Mouse (Mus musculus): Measurements from ENCODE around the gene Sec11a. TPM values are rescaled to one million over a fixed set of nuclear protein-coding genes. Genes with fewer than 3 reads are reported as not detected.

The Sec11a gene
- polyA plus RNA-seq, 1 experiment from 2014 or later: 147 TPM

DNA sequence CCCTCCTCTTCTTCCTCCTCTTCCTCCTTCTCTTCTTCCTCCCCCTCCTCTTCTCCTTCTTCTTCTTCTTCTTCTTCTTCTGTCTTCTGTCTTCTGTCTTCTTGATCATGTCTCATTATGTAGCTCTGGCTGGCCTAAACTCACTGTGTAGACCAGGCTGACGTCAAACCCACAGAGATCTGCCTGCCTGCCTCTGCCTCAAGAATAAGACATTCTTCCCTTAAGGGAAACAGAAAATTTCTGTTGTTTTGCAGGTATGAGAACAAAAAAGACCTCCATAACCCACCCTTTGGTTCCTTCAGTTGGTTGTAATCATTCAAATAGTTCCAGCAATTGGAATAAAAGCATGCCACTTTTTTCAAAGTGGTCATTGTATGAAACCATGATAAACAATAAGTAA is 83.4 kb downstream of the Sec11a start:
- ATAC-seq (ENCODE audit: low FRiP score, low TSS enrichment) (no peak), DNase-seq (no peak)
- no peaks in the 10 kb centered on the region for H3K9me3 ChIP-seq (ENCODE audit: control insufficient read depth, low read length)
- no peaks in the 10 kb centered on the region for H3K27me3 ChIP-seq (ENCODE audit: control insufficient read depth, insufficient read depth, low read length)
- WGBS: 78% methylated on average over 1 of the region's 1 CpGs
- H3K4me2 ChIP-seq (ENCODE audit: low read length): peak overlapping the region; percentile 81
- H3K36me3 ChIP-seq (ENCODE audit: control insufficient read depth, insufficient read depth, low read length): peaks cover 54% of the 10 kb centered on the region
- H3K27ac ChIP-seq (replicated peaks; ENCODE audit: low read depth, low read length): no peak overlapping the region
- no peak overlapping the region for H3K4me3 ChIP-seq (replicated peaks; ENCODE audit: low read depth, low read length)
- peaks cover 43% of the 10 kb centered on the region for H3K4me1 ChIP-seq (ENCODE audit: control insufficient read depth, insufficient read depth, low read length)
- H3K9ac ChIP-seq (replicated peaks; ENCODE audit: low read length): no peak overlapping the region

DNA sequence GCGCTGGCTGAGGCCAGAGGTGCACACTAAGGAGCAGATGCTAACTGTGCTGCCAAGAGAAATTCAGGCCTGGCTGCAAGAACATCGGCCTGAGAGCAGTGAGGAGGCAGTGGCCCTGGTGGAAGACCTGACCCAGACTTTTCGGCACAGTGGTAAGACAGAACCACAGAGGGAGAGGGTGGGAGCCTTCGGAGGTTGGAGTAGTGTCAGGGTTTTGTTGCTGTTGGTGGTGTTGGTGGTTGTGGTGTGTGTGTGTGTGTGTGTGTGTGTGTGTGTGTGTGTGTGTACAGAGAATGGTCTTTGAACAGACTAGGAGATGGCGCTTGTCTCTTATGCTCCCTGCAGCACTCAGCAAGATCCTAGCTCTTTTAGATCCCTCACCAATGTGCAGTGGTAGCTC is 84.1 kb downstream of the Sec11a start:
- peak overlapping the region; percentile 85 for H3K4me3 ChIP-seq (replicated peaks; ENCODE audit: low read depth, low read length)
- peak overlapping the region; percentile 12; the same call in 1 of the 2 replicates for H3K9ac ChIP-seq (replicated peaks; ENCODE audit: low read length)

DNA sequence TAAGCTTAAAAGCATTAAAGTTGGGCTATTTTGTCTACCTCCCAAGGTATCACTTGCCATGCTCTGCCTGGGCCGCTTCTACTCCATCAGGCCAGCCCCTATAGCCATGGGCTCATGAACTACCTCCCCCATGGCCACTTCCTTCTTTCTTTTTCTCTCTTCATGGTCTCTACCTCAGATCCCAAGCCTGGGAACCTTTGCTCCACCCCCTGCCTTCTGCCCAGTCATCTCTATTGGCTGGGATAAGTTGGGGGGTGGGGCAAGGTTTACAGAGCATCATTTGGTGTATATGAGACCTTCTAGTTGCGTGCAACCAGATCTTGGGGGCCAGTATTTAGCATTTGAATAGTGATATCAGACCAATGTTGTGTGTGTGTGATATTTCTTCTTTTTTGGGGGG is 85.1 kb downstream of the Sec11a start:
- peaks cover 37% of the 10 kb centered on the region for H3K36me3 ChIP-seq (ENCODE audit: control insufficient read depth, insufficient read depth, low read length)
- no peak overlapping the region for H3K27ac ChIP-seq (replicated peaks; ENCODE audit: low read depth, low read length)
- peak overlapping the region; percentile 81 for H3K4me2 ChIP-seq (ENCODE audit: low read length)
- WGBS: 83% methylated on average over 2 of the region's 2 CpGs
- DNase-seq (no peak), ATAC-seq (ENCODE audit: low FRiP score, low TSS enrichment) (no peak)
- no peaks in the 10 kb centered on the region for H3K9me3 ChIP-seq (ENCODE audit: control insufficient read depth, low read length)
- no peaks in the 10 kb centered on the region for H3K27me3 ChIP-seq (ENCODE audit: control insufficient read depth, insufficient read depth, low read length)
- H3K4me3 ChIP-seq (replicated peaks; ENCODE audit: low read depth, low read length): peak overlapping the region; percentile 85; the same call in 1 of the 2 replicates
- peaks cover 43% of the 10 kb centered on the region for H3K4me1 ChIP-seq (ENCODE audit: control insufficient read depth, insufficient read depth, low read length)
- no peak overlapping the region for H3K9ac ChIP-seq (replicated peaks; ENCODE audit: low read length)

More for the DNA sequence above, 84.1 kb downstream of the Sec11a start:
- DNase-seq (no peak), ATAC-seq (ENCODE audit: low FRiP score, low TSS enrichment) (no peak)
- WGBS: 90% methylated on average over 5 of the region's 5 CpGs
- H3K4me1 ChIP-seq (ENCODE audit: control insufficient read depth, insufficient read depth, low read length): peaks cover 43% of the 10 kb centered on the region
- H3K27ac ChIP-seq (replicated peaks; ENCODE audit: low read depth, low read length): no peak overlapping the region
- H3K27me3 ChIP-seq (ENCODE audit: control insufficient read depth, insufficient read depth, low read length): no peaks in the 10 kb centered on the region
- peaks cover 48% of the 10 kb centered on the region for H3K36me3 ChIP-seq (ENCODE audit: control insufficient read depth, insufficient read depth, low read length)
- H3K4me2 ChIP-seq (ENCODE audit: low read length): peak overlapping the region; percentile 81
- no peaks in the 10 kb centered on the region for H3K9me3 ChIP-seq (ENCODE audit: control insufficient read depth, low read length)

DNA sequence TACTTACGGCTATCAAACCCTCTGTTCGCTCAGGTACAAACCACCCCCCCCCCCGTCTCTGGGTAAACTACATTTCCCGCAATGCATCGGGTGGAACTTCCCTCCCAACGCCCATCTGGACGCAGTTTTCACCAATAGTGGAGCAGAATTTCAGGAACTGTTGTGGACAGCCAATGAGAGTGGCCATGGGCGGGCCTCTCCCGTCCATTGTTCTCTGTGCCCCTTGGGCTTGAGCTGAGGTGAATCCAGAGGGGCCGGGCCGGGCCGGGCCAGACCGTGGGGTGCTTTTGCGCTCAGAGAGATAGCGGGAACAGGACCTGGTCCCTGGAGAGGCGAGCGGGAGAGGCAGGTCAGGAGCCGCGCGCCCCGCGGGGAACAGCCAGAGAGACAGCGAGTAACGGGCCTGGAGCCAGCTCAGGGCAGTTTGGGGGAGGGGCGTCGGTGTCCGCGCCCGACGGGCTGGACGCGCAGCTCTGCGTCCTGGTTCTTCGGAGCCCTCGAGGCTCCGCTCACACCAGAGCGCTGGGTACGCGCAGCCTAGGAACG is 86.8 kb downstream of the Sec11a start, which contains the start of gene Zscan2:
Zscan2 (plus strand) TSS at position 192 of the 546 bp plus-strand sequence.
- Histone ChIP-seq H3K4me1 (ENCODE audit: control insufficient read depth, insufficient read depth, low read length) (peaks cover 43% of the 10 kb centered on the region), H3K36me3 (ENCODE audit: control insufficient read depth, insufficient read depth, low read length) (peaks cover 23% of the 10 kb centered on the region), H3K4me2 (ENCODE audit: low read length) (peak within 1 kb of the TSS; percentile 81), H3K4me3 (replicated peaks; ENCODE audit: low read depth, low read length) (peak within 1 kb of the TSS; percentile 85), H3K27me3 (ENCODE audit: control insufficient read depth, insufficient read depth, low read length) (no peaks in the 10 kb centered on the region), H3K9ac (replicated peaks; ENCODE audit: low read length) (peak within 1 kb of the TSS; percentile 94), H3K9me3 (ENCODE audit: control insufficient read depth, low read length) (no peaks in the 10 kb centered on the region), H3K27ac (replicated peaks; ENCODE audit: low read depth, low read length) (peak within 1 kb of the TSS; percentile 96)
- ATAC-seq (ENCODE audit: low FRiP score, low TSS enrichment) (peak; percentile 98), DNase-seq (peak; percentile 97)
- under 1% methylated on average over 40 of the region's 40 CpGs for WGBS

DNA sequence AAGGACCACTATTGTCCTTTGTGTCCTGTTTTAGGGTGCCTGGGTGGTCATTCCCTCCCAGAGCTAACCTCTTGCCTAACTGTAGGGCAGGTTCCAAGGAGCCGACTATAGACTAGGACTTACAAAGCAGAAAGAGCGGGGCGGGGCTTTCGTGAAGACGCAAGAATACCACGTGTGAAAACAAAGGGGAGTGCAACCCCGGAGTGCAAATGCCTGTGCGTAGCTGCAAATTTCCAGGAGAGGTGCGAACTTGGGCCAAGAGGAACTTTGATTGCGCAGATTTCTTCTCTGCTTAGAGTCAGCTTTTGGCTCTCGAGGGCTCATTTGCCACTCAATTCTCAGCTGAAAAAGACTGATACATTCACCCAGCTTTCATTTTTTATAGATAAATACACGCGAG is 87.4 kb downstream of the Sec11a start:
- H3K4me1 ChIP-seq (ENCODE audit: control insufficient read depth, insufficient read depth, low read length): peaks cover 38% of the 10 kb centered on the region
- peak; percentile 60; the same call in 1 of the 2 replicates for ATAC-seq (ENCODE audit: low FRiP score, low TSS enrichment)
- H3K4me3 ChIP-seq (replicated peaks; ENCODE audit: low read depth, low read length): peak overlapping the region; percentile 85
- under 1% methylated on average over 13 of the region's 13 CpGs for WGBS
- H3K27me3 ChIP-seq (ENCODE audit: control insufficient read depth, insufficient read depth, low read length): no peaks in the 10 kb centered on the region
- H3K4me2 ChIP-seq (ENCODE audit: low read length): peak overlapping the region; percentile 77
- peaks cover 17% of the 10 kb centered on the region for H3K36me3 ChIP-seq (ENCODE audit: control insufficient read depth, insufficient read depth, low read length)
- no peaks in the 10 kb centered on the region for H3K9me3 ChIP-seq (ENCODE audit: control insufficient read depth, low read length)
- peak; percentile 89 for DNase-seq
- H3K27ac ChIP-seq (replicated peaks; ENCODE audit: low read depth, low read length): peak overlapping the region; percentile 41; the same call in 1 of the 2 replicates
- H3K9ac ChIP-seq (replicated peaks; ENCODE audit: low read length): peak overlapping the region; percentile 94

DNA sequence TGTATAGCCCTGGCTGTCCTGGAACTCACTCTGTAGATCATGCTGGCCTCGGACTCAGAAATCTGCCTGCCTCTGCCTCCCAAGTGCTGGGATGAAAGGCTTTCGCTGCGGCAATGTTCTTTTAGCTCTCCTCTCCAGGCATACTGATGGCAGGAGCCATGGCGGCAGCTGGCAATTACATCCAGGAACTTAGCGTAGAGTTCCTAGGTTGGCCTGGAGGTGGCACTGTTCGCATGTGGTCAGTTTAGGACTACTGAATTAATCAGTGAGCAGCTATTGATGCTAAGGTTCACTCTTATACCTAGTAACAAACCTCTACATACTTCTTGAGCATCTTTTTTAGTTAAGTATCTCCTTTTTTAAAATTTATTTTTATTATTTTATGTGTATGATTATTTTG is 90.4 kb downstream of the Sec11a start:
- 34% methylated on average over 6 of the region's 6 CpGs for WGBS
- Histone ChIP-seq H3K4me1 (ENCODE audit: control insufficient read depth, insufficient read depth, low read length) (peaks cover 10% of the 10 kb centered on the region), H3K9ac (replicated peaks; ENCODE audit: low read length) (no peak overlapping the region), H3K27ac (replicated peaks; ENCODE audit: low read depth, low read length) (no peak overlapping the region), H3K4me2 (ENCODE audit: low read length) (no peak overlapping the region), H3K36me3 (ENCODE audit: control insufficient read depth, insufficient read depth, low read length) (no peaks in the 10 kb centered on the region), H3K9me3 (ENCODE audit: control insufficient read depth, low read length) (no peaks in the 10 kb centered on the region), H3K27me3 (ENCODE audit: control insufficient read depth, insufficient read depth, low read length) (no peaks in the 10 kb centered on the region), H3K4me3 (replicated peaks; ENCODE audit: low read depth, low read length) (no peak overlapping the region)
- ATAC-seq (ENCODE audit: low FRiP score, low TSS enrichment): no peak
- peak; percentile 83 for DNase-seq

DNA sequence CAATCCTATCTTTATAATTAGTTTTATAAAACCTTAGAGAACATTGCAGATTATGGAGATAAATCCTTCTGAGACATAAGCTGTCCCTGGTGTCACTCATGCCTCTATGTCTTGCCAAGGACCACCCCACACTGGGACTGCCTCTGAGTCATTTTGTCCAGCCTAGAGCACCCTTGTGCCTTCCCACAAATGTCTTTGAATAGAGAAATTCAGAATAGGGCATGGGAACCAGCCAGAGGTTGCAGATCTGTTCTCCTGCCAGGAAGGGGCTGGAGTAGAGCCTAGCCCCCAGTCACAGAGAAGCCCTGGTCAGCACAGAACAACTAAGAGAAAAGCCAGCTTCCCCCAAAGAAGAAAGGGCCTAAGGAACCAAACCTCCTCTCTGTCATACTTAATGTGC is 92.3 kb downstream of the Sec11a start:
- ATAC-seq (ENCODE audit: low FRiP score, low TSS enrichment): no peak
- Histone ChIP-seq H3K9ac (replicated peaks; ENCODE audit: low read length) (no peak overlapping the region), H3K36me3 (ENCODE audit: control insufficient read depth, insufficient read depth, low read length) (no peaks in the 10 kb centered on the region), H3K4me1 (ENCODE audit: control insufficient read depth, insufficient read depth, low read length) (0 out of 2 replicates have a peak, but pooled peaks cover 3% of the 10 kb centered on the region), H3K9me3 (ENCODE audit: control insufficient read depth, low read length) (no peaks in the 10 kb centered on the region), H3K4me2 (ENCODE audit: low read length) (no peak overlapping the region), H3K27ac (replicated peaks; ENCODE audit: low read depth, low read length) (no peak overlapping the region), H3K27me3 (ENCODE audit: control insufficient read depth, insufficient read depth, low read length) (no peaks in the 10 kb centered on the region), H3K4me3 (replicated peaks; ENCODE audit: low read depth, low read length) (no peak overlapping the region)
- no peak for DNase-seq

Other genes starting within 250 kb of the Sec11a start
- 14.0 and 22.3 TPM in 2 replicates for gene Iqgap1, start 121.8 kb downstream of the Sec11a start, polyA plus RNA-seq (2014; fragmentation: Nextera tagmentation; extraction: Ambion mirVana)
- 5.8 and 7.1 TPM in 2 replicates for gene Zscan2, start 86.9 kb downstream of the Sec11a start, polyA plus RNA-seq (2014; fragmentation: Nextera tagmentation; extraction: Ambion mirVana)
- gene Wdr73, start 46.5 kb downstream of the Sec11a start, polyA plus RNA-seq (2014; fragmentation: Nextera tagmentation; extraction: Ambion mirVana): 32.8 and 36.1 TPM in 2 replicates
- gene Nmb, start 42.7 kb downstream of the Sec11a start, polyA plus RNA-seq (2014; fragmentation: Nextera tagmentation; extraction: Ambion mirVana): 8.5 and 9.0 TPM in 2 replicates
- 8.5 and 10.2 TPM in 2 replicates for gene Zfp592, start 45.9 kb upstream of the Sec11a start, polyA plus RNA-seq (2014; fragmentation: Nextera tagmentation; extraction: Ambion mirVana)
- 0.07 and 0.12 TPM in 2 replicates for gene Alpk3, start 109.8 kb upstream of the Sec11a start, polyA plus RNA-seq (2014; fragmentation: Nextera tagmentation; extraction: Ambion mirVana)
- not detected in 2 replicates for gene Slc28a1, start 167.0 kb upstream of the Sec11a start, polyA plus RNA-seq (2014; fragmentation: Nextera tagmentation; extraction: Ambion mirVana)

Data from midbrain, embryonic 14.5 days (tissue).